Mouse (Mus musculus): ENCODE data around the gene Hs3st5. TPM values are rescaled to one million over a fixed set of nuclear protein-coding genes. Genes with fewer than 3 reads are reported as not detected.
A peak's percentile ranks its signal among the peaks of the same experiment; 100 is the strongest.

Hs3st5 gene
- polyA plus RNA-seq, 2 experiments, result 0.96 to 1.8 TPM

- Histone ChIP-seq H3K27ac (replicated peaks; ENCODE audit: low read depth, low read length) (no peak overlapping the region), H3K36me3 (ENCODE audit: control insufficient read depth, insufficient read depth, low read length) (no peaks in the 10 kb centered on the region), H3K27me3 (ENCODE audit: control insufficient read depth, insufficient read depth, low read length) (no peaks in the 10 kb centered on the region), H3K9me3 (ENCODE audit: control insufficient read depth, low read length) (no peaks in the 10 kb centered on the region), H3K4me1 (ENCODE audit: control insufficient read depth, insufficient read depth, low read length) (no peaks in the 10 kb centered on the region), H3K4me3 (replicated peaks; ENCODE audit: low read length) (no peak overlapping the region), H3K9ac (ENCODE audit: low read depth, low read length, severe bottlenecking) (no peak overlapping the region), H3K4me2 (replicated peaks; ENCODE audit: low read depth, low read length, severe bottlenecking) (no peak overlapping the region)
- WGBS, result 77% methylated on average over 5 of the region's 5 CpGs
- TF ChIP-seq POLR2A (IDR thresholded peaks at IDR 0.05; ENCODE audit: borderline replicate concordance, extremely low read depth, insufficient read depth, insufficient read length), result no peak
- ATAC-seq (ENCODE audit: low FRiP score, low read depth), result no peak
- DNase-seq (ENCODE audit: low spot score), result no peak
These were observed 329.4 kb downstream of the Hs3st5 start for GRCm38 (mm10) chr10:36835836-36836516.

- DNase-seq (ENCODE audit: low spot score) (no peak), ATAC-seq (ENCODE audit: low FRiP score, low read depth) (no peak)
- no peak overlapping the region for H3K4me3 ChIP-seq (replicated peaks; ENCODE audit: low read length)
- no peak overlapping the region for H3K9ac ChIP-seq (ENCODE audit: low read depth, low read length, severe bottlenecking)
- H3K27ac ChIP-seq (replicated peaks; ENCODE audit: low read depth, low read length), result no peak overlapping the region
- 71% methylated on average over 3 of the region's 3 CpGs for WGBS
- H3K4me1 ChIP-seq (ENCODE audit: control insufficient read depth, insufficient read depth, low read length), result no peaks in the 10 kb centered on the region
- no peak overlapping the region for H3K4me2 ChIP-seq (replicated peaks; ENCODE audit: low read depth, low read length, severe bottlenecking)
- no peaks in the 10 kb centered on the region for H3K36me3 ChIP-seq (ENCODE audit: control insufficient read depth, insufficient read depth, low read length)
- no peak for TF ChIP-seq POLR2A (IDR thresholded peaks at IDR 0.05; ENCODE audit: borderline replicate concordance, extremely low read depth, insufficient read depth, insufficient read length)
- no peaks in the 10 kb centered on the region for H3K27me3 ChIP-seq (ENCODE audit: control insufficient read depth, insufficient read depth, low read length)
- H3K9me3 ChIP-seq (ENCODE audit: control insufficient read depth, low read length), result no peaks in the 10 kb centered on the region
These were observed 343.6 kb downstream of the Hs3st5 start for GRCm38 (mm10) chr10:36850231-36850630.

- H3K4me1 ChIP-seq (ENCODE audit: control insufficient read depth, insufficient read depth, low read length), result no peaks in the 10 kb centered on the region
- no peak overlapping the region for H3K4me2 ChIP-seq (replicated peaks; ENCODE audit: low read depth, low read length, severe bottlenecking)
- no peak overlapping the region for H3K27ac ChIP-seq (replicated peaks; ENCODE audit: low read depth, low read length)
- no peaks in the 10 kb centered on the region for H3K27me3 ChIP-seq (ENCODE audit: control insufficient read depth, insufficient read depth, low read length)
- no peak overlapping the region for H3K9ac ChIP-seq (ENCODE audit: low read depth, low read length, severe bottlenecking)
- DNase-seq (ENCODE audit: low spot score) (peak; percentile 35), ATAC-seq (ENCODE audit: low FRiP score, low read depth) (no peak)
- 87% methylated on average over 2 of the region's 2 CpGs for WGBS
- H3K4me3 ChIP-seq (replicated peaks; ENCODE audit: low read length), result no peak overlapping the region
- H3K36me3 ChIP-seq (ENCODE audit: control insufficient read depth, insufficient read depth, low read length), result no peaks in the 10 kb centered on the region
- H3K9me3 ChIP-seq (ENCODE audit: control insufficient read depth, low read length), result no peaks in the 10 kb centered on the region
- TF ChIP-seq POLR2A (IDR thresholded peaks at IDR 0.05; ENCODE audit: borderline replicate concordance, extremely low read depth, insufficient read depth, insufficient read length), result no peak
These were observed 355.7 kb downstream of the Hs3st5 start for GRCm38 (mm10) chr10:36862127-36862895.

All from limb, embryonic 14.5 days (tissue).